Mouse (Mus musculus): ENCODE measurements around the gene Gm17651.
A peak's percentile ranks its signal among the peaks of the same experiment; 100 is the strongest.

Gm17651 gene

GRCm38 (mm10) chr3:97678416-97678815 is 3.9 kb upstream of the Gm17651 start:
- DNase-seq (ENCODE audit: low spot score) = no peak

GRCm38 (mm10) chr3:97676126-97676525 is 1.6 kb upstream of the Gm17651 start:
- no peak for DNase-seq (ENCODE audit: low spot score)

- no peak for DNase-seq (ENCODE audit: low spot score)
Observed at GRCm38 (mm10) chr3:97667093-97667675, 7.3 kb downstream of the Gm17651 start.

GRCm38 (mm10) chr3:97666154-97666553 is 8.3 kb downstream of the Gm17651 start:
- DNase-seq (ENCODE audit: low spot score) = no peak

- no peak for DNase-seq (ENCODE audit: low spot score)
Observed at GRCm38 (mm10) chr3:97665525-97665924, 9.0 kb downstream of the Gm17651 start.

GRCm38 (mm10) chr3:97661206-97661605 is 13.3 kb downstream of the Gm17651 start:
- no peak for DNase-seq (ENCODE audit: low spot score)

GRCm38 (mm10) chr3:97659746-97660145 is 14.7 kb downstream of the Gm17651 start:
- DNase-seq (ENCODE audit: low spot score) = no peak

- no peak for DNase-seq (ENCODE audit: low spot score)
Observed at GRCm38 (mm10) chr3:97658426-97659193, 15.9 kb downstream of the Gm17651 start.

GRCm38 (mm10) chr3:97657655-97658411 is 16.7 kb downstream of the Gm17651 start, which contains the start of gene Prkab2:
Gene Prkab2, plus strand, starts transcription at chr3:97658193.
- DNase-seq (ENCODE audit: low spot score) = peak; percentile 98

GRCm38 (mm10) chr3:97654901-97655300 is 19.6 kb downstream of the Gm17651 start:
- DNase-seq (ENCODE audit: low spot score) = peak; percentile 14

GRCm38 (mm10) chr3:97653781-97654180 is 20.7 kb downstream of the Gm17651 start:
- no peak for DNase-seq (ENCODE audit: low spot score)

GRCm38 (mm10) chr3:97651604-97652003 is 22.9 kb downstream of the Gm17651 start:
- DNase-seq (ENCODE audit: low spot score) = no peak

GRCm38 (mm10) chr3:97649469-97649868 is 25.0 kb downstream of the Gm17651 start:
- DNase-seq (ENCODE audit: low spot score) = no peak

- no peak for DNase-seq (ENCODE audit: low spot score)
Observed at GRCm38 (mm10) chr3:97649022-97649421, 25.5 kb downstream of the Gm17651 start.

GRCm38 (mm10) chr3:97648518-97648917 is 26.0 kb downstream of the Gm17651 start:
- no peak for DNase-seq (ENCODE audit: low spot score)

GRCm38 (mm10) chr3:97642001-97642400 is 32.5 kb downstream of the Gm17651 start:
- no peak for DNase-seq (ENCODE audit: low spot score)

- no peak for DNase-seq (ENCODE audit: low spot score)
Observed at GRCm38 (mm10) chr3:97641396-97641795, 33.1 kb downstream of the Gm17651 start.

GRCm38 (mm10) chr3:97634288-97634761 is 40.2 kb downstream of the Gm17651 start:
- peak; percentile 66 for DNase-seq (ENCODE audit: low spot score)

GRCm38 (mm10) chr3:97633456-97633855 is 41.0 kb downstream of the Gm17651 start:
- no peak for DNase-seq (ENCODE audit: low spot score)

GRCm38 (mm10) chr3:97631258-97631860 is 43.1 kb downstream of the Gm17651 start:
- DNase-seq (ENCODE audit: low spot score) = no peak

GRCm38 (mm10) chr3:97630746-97631145 is 43.7 kb downstream of the Gm17651 start:
- no peak for DNase-seq (ENCODE audit: low spot score)

- DNase-seq (ENCODE audit: low spot score) = no peak
Observed at GRCm38 (mm10) chr3:97629941-97630340, 44.6 kb downstream of the Gm17651 start.
